Mouse (Mus musculus) kidney, postnatal 0 days (tissue): ENCODE results near the gene Uck2. TPM values are rescaled to one million over a fixed set of nuclear protein-coding genes. Genes with fewer than 3 reads are reported as not detected.

Experiments
- ATAC-seq: fragments of 200-750 bp; cut with Nextera tagmentation; replicated peaks from 2 replicates; pipeline ENCODE4 v1.8.0; 2017; ENCODE audit warnings: low read depth, moderate number of reproducible peaks, moderate TSS enrichment, moderate library complexity; ENCODE audit not compliant: low FRiP score
- DNase-seq: peaks from one replicate; pipeline ENCODE4 v3.0.0-alpha.2; 2016; ENCODE audit warnings: low spot score
- H3K27ac ChIP-seq: fragments of 300-500 bp; sonication (generic); 2 replicates; pipeline ENCODE4 v1.5.1; 2014; ENCODE audit warnings: mild to moderate bottlenecking
- H3K27me3 ChIP-seq: fragments of 300-500 bp; sonication (generic); 2 replicates; pipeline ENCODE4 v1.6.1; 2014; ENCODE audit warnings: low read length, mixed read lengths; ENCODE audit not compliant: insufficient read depth
- H3K36me3 ChIP-seq: fragments of 300-500 bp; sonication (generic); 2 replicates; pipeline ENCODE4 v1.6.1; 2014; ENCODE audit warnings: low read length, mixed read lengths; ENCODE audit not compliant: insufficient read depth
- H3K4me1 ChIP-seq: fragments of 300-500 bp; sonication (generic); replicated peaks from 2 replicates; pipeline ENCODE4 v1.6.1; 2014; ENCODE audit warnings: antibody characterized with exemption, low read length, mixed read lengths; ENCODE audit not compliant: insufficient read depth
- H3K4me2 ChIP-seq: fragments of 300-500 bp; sonication (generic); 2 replicates; pipeline ENCODE4 v1.6.1; 2014; ENCODE audit warnings: mild to moderate bottlenecking, low read length, moderate library complexity, mixed read lengths
- H3K4me3 ChIP-seq: fragments of 300-500 bp; sonication (generic); replicated peaks from 2 replicates; pipeline ENCODE4 v1.5.1; 2014; ENCODE audit warnings: low read depth, low read length
- H3K9ac ChIP-seq: fragments of 300-500 bp; sonication (generic); 2 replicates; pipeline ENCODE4 v1.6.1; 2014; ENCODE audit warnings: low read depth, low read length
- H3K9me3 ChIP-seq: fragments of 300-500 bp; sonication (generic); replicated peaks from 2 replicates; pipeline ENCODE4 v1.6.1; 2016; ENCODE audit warnings: low read length, inconsistent platforms, mixed read lengths
- CTCF ChIP-seq: IDR thresholded peaks from 2 replicates; pipeline ENCODE4 v1.5.1; 2016; ENCODE audit warnings: antibody characterized with exemption, low read depth, mild to moderate bottlenecking, moderate library complexity
- WGBS: fragments of 180-500 bp; shearing (Covaris S2); extraction: QIAGEN DNeasy Blood & Tissue Kit; methylation state at CpG from one replicate; pipeline ENCODE4 v1.1.7; 2014; 5-methylcytosine and 5-hydroxymethylcytosine counted together
- polyA plus RNA-seq: library from polyadenylated mRNA; unstranded; fragments of >200 nt; fragmentation: Nextera tagmentation; extraction: Ambion mirVana; gene quantifications from 2 replicates; pipeline ENCODE4 v1.2.1, GENCODE M21; 2015

The Uck2 gene
- polyA plus RNA-seq, 1 experiment from 2014 or later, result 51.0 TPM

GRCm38 (mm10) chr1:167211979-167212614 lies 73.0 kb downstream of the Uck2 start:
- WGBS, result 21% methylated on average over 7 of the region's 7 CpGs
- peak; percentile 29; the same call in 1 of the 2 replicates for ATAC-seq
- no peak overlapping the region for H3K4me2 ChIP-seq
- TF ChIP-seq CTCF, result peak; percentile 92
- no peaks in the 10 kb centered on the region for H3K27me3 ChIP-seq
- H3K9ac ChIP-seq, result no peak overlapping the region
- no peak overlapping the region for H3K27ac ChIP-seq
- H3K4me3 ChIP-seq, result no peak overlapping the region
- no peaks in the 10 kb centered on the region for H3K36me3 ChIP-seq
- no peaks in the 10 kb centered on the region for H3K4me1 ChIP-seq
- H3K9me3 ChIP-seq, result no peaks in the 10 kb centered on the region
- peak; percentile 81 for DNase-seq

GRCm38 (mm10) chr1:167208816-167209215 lies 76.3 kb downstream of the Uck2 start:
- Histone ChIP-seq H3K4me1 (no peaks in the 10 kb centered on the region), H3K9me3 (no peaks in the 10 kb centered on the region), H3K27me3 (no peaks in the 10 kb centered on the region), H3K27ac (no peak overlapping the region), H3K4me3 (no peak overlapping the region), H3K4me2 (no peak overlapping the region), H3K9ac (no peak overlapping the region), H3K36me3 (no peaks in the 10 kb centered on the region)
- no peak for TF ChIP-seq CTCF
- DNase-seq, result no peak
- no peak for ATAC-seq
- WGBS, result 66% methylated on average over 4 of the region's 4 CpGs

GRCm38 (mm10) chr1:167205177-167205750 lies 79.9 kb downstream of the Uck2 start:
- no peaks in the 10 kb centered on the region for H3K27me3 ChIP-seq
- ATAC-seq (no peak), DNase-seq (peak; percentile 37)
- H3K4me3 ChIP-seq, result no peak overlapping the region
- no peaks in the 10 kb centered on the region for H3K4me1 ChIP-seq
- H3K9me3 ChIP-seq, result no peaks in the 10 kb centered on the region
- H3K36me3 ChIP-seq, result no peaks in the 10 kb centered on the region
- TF ChIP-seq CTCF, result no peak
- no peak overlapping the region for H3K4me2 ChIP-seq
- no peak overlapping the region for H3K27ac ChIP-seq
- 29% methylated on average over 8 of the region's 8 CpGs for WGBS
- H3K9ac ChIP-seq, result no peak overlapping the region

DNA sequence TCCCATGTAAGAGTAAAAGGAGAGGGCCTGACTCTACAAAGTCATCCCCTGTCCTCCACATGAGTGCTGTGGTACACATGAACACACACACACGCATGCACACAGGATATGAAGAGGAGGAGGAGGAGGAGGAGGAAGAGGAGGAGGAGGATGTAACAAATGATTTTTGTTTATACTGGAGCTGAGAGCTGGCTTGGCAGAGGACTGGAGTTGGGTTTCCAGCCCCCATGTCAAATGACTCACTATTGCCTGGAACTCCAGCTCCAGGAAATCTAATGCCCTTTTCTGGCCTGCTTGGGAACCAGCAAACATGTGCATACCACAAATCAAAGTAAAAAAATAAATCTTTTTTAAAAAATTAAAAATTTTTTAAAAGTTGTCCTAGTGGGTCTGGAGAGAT lies 80.7 kb downstream of the Uck2 start:
- H3K9me3 ChIP-seq, result no peaks in the 10 kb centered on the region
- no peak overlapping the region for H3K27ac ChIP-seq
- H3K4me1 ChIP-seq, result no peaks in the 10 kb centered on the region
- no peak for TF ChIP-seq CTCF
- WGBS, result 58% methylated on average over 1 of the region's 1 CpGs
- H3K4me3 ChIP-seq, result no peak overlapping the region
- ATAC-seq (no peak), DNase-seq (no peak)
- no peak overlapping the region for H3K4me2 ChIP-seq
- no peaks in the 10 kb centered on the region for H3K36me3 ChIP-seq
- no peaks in the 10 kb centered on the region for H3K27me3 ChIP-seq
- no peak overlapping the region for H3K9ac ChIP-seq

DNA sequence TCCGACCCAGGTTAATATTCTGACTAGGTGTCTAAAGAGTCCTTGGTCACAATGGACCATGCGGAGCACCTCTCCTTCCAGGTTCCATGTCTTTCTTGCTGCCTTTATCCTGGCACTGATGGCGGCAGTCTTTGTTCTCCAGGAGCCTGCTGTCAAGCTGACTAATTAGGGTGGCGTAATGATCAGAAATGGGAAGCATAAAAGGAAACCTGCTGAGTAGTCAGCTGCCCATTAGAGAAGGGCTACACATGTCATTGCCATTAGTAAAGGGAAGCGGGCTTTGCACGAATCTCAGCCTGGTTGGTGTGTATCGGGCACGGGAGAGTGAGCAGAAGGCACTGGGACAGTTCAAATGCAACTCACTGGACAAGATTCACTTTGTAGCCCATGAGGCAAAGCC lies 90.4 kb downstream of the Uck2 start:
- Histone ChIP-seq H3K36me3 (no peaks in the 10 kb centered on the region), H3K4me1 (no peaks in the 10 kb centered on the region), H3K27me3 (no peaks in the 10 kb centered on the region), H3K27ac (no peak overlapping the region), H3K9me3 (no peaks in the 10 kb centered on the region), H3K9ac (no peak overlapping the region), H3K4me3 (no peak overlapping the region), H3K4me2 (no peak overlapping the region)
- 61% methylated on average over 8 of the region's 8 CpGs for WGBS
- no peak for ATAC-seq
- no peak for TF ChIP-seq CTCF
- no peak for DNase-seq

- no peak overlapping the region for H3K4me3 ChIP-seq
- no peak overlapping the region for H3K4me2 ChIP-seq
- 31% methylated on average over 5 of the region's 5 CpGs for WGBS
- no peaks in the 10 kb centered on the region for H3K36me3 ChIP-seq
- no peak overlapping the region for H3K27ac ChIP-seq
- ATAC-seq, result no peak
- TF ChIP-seq CTCF, result no peak
- no peak overlapping the region for H3K9ac ChIP-seq
- no peaks in the 10 kb centered on the region for H3K9me3 ChIP-seq
- DNase-seq, result peak; percentile 65
- H3K27me3 ChIP-seq, result no peaks in the 10 kb centered on the region
- H3K4me1 ChIP-seq, result no peaks in the 10 kb centered on the region
Observed at GRCm38 (mm10) chr1:167187791-167188190, 97.3 kb downstream of the Uck2 start.
